Mouse (Mus musculus) adrenal gland, postnatal 25 days (tissue): ENCODE results near the gene Caln1. TPM values are rescaled to one million over a fixed set of nuclear protein-coding genes. Genes with fewer than 3 reads are reported as not detected.

Experiments used
- DNase-seq: peaks from one replicate; pipeline ENCODE4 v3.0.0; 2021; ENCODE audit warnings: mixed read lengths
- long read RNA-seq: library from polyadenylated mRNA; stranded (forward); transcript quantifications from one replicate; pipeline ENCODE4 v2.0.0, GENCODE M21; 2021
- total RNA-seq: library from RNA; stranded (reverse); gene quantifications from 2 replicates; pipeline ENCODE4 v1.2.3, GENCODE M21; 2021

The Caln1 gene
- total RNA-seq = 49.2 and 56.7 TPM in 2 replicates
- long read RNA-seq, full-length matches to known transcripts = 29 of 47 reads
- long read RNA-seq, partial matches to known transcripts = 3 of 47 reads
- long read RNA-seq, other reads (novel, unspliced or antisense) = 15 of 47 reads

DNA sequence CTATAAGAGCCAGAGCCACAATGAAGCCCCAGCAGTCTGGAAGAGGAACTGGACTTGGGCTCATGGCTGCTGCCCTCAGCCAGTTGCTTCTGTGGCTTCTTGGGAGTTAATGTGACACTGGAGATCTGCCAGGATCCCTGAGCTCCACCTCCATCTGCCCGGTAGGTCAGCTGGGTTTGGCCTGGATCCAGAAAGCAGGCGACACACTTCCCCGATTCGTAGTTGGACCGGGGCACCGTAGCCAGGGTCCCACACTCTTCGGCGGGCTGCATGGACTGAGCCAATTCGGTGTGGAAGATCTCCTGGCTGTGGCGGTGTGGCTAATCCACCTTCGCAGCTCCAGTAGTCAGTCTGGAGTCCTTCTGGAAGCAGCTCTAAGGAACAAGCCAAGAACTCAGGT is at the start of gene Caln1:
TSS of gene Caln1 (plus strand) at position 219 of the 400 bp plus-strand sequence.
- DNase-seq = peak; percentile 72

DNA sequence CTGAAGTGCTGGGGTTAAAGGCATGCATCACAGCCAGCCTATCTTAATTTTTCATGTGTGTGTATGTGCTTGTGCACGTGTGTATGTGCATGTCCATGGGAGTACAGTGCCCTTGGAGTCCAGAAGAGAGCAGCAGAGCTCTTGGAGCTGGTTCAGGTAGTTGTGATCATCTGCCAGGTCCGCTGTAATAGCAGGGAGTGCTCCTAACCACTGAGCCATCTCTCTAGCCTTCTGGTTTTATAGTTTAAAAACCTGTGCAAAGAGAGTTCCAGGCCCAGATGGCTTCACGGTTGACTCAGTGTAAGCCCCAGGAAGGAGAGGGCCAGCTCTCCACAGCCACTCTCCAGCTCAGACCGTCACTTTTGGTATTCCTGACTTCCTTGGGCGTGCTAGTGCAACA is 49.5 kb upstream of the Caln1 start:
- DNase-seq = no peak

DNA sequence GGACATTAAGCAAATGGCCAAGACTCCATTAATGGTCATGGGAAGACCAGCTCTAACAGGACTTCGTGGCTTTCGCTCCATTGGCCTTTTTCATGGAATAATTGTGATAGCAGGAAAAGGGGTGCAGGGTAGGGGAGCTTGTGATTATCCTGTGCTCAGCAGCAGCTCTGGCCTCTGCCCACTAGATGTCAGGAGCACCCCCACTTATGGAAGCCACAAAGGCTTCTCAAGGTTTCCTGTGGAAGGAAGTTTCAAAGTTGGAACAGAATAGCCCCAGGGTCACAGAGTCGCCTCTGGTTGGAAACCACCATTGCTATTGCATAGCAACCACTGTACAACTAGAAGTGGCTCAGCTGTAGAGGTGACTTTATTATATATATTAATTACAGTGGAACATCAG is 48.8 kb upstream of the Caln1 start:
- DNase-seq = peak; percentile 29

DNA sequence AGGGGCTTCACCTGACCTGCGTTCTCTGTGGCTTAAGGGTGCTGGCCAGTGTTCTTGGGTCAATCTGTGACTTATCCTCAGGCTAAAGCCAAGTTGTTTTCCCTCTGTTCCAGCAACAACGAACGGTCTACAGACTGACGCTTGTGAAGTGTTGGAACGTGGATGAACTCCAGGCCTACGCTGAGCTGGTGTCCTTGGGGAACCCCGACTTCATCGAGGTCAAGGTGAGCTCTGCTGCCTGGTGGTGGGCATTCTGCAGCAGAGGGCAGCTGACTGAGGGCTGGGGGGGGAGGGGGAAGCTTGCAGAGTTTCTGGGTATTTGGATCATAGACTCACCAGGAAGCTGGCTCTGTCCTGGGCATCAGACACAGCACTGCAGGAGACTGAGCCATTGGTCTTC is 43.8 kb upstream of the Caln1 start:
- DNase-seq = peak; percentile 20

DNA sequence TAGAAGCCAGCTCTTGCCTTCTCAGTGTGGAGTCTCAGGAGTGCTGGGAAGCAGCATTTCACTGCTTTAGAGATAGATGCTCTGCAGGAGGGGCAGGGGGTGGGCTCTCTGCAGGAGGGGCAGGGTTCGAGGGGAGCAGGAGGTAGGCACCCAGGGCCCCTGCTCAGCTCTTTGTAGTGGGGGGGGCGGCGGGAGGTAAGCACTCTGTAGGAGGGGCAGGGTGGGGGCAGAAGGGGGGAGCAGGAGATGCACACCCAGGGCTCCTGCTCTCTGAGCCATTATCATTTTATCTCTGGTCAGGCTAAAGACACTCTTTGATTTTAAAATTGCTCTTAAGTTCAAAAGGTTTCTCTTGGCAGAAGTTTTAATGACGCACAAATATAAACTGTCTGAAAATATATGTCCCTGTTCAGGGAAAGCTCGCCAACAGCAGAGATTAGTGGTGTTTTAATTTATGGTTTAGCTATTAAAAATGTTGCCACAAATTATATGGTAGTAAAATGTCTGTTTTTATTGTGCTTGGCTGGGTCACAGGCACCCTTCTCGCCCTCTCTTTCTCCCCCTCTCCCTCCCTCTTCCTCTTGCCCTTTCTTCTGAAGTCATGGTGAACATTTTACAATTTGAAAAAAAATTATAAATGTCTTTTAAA is 41.5 kb upstream of the Caln1 start:
- no peak for DNase-seq

DNA sequence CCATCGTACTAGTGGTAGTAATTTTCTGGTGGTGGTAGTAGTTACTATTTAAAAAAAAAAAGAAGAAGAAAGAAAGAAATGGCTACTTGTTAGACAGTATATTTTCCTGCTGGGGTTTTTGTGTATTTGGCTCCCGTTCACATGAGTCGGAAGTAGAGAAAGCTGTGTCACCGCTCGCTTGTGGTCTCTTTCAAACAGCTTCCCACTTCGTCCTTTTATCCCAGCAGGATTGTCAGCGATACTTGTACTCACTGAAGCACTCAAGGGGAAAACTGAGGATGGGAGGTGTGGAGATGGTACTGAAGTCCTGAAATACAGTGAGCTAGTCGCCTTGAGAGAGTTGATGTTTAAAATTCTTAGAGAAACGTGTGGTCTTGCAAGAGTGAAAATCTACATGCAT is 40.9 kb upstream of the Caln1 start:
- DNase-seq = no peak

DNA sequence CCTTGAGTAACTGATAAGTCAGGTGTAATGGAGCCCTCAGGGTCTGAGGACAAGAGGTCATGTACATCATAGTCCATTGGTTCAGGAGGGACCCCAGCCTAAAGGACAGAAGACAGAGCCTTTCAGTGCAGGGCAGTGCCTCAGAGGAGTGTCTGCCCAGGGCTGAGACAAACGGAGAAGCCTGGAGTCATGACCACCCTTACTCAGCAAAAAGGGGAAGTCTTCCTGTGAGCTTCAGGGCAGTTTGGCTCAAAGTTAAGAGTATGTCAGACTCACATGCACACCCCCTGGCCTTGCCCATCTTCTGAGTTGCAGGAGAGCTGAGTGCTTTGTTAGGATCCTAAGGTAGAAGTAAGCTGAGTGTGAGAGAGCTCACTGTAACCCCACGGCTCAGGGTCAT is 39.4 kb upstream of the Caln1 start:
- no peak for DNase-seq

DNA sequence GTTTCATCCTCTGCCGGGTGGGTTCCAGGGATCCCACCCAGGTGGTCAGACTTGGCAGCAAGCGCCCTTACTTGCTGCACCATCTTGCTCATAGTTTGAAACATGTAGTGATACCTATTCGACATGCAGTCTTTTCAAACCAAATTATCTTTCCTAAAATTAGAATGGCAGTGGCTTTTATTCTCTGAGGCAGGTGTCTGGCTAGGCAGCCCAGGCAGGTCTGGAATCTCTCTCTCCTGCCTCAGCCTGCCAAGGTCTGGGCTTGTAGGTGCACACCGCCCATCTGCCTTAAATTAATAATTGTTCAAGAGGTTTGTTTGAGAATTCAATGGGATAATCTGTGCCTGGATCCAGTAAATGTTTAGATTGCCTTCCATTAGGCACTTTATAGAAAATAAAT is 38.5 kb upstream of the Caln1 start:
- DNase-seq = no peak

DNA sequence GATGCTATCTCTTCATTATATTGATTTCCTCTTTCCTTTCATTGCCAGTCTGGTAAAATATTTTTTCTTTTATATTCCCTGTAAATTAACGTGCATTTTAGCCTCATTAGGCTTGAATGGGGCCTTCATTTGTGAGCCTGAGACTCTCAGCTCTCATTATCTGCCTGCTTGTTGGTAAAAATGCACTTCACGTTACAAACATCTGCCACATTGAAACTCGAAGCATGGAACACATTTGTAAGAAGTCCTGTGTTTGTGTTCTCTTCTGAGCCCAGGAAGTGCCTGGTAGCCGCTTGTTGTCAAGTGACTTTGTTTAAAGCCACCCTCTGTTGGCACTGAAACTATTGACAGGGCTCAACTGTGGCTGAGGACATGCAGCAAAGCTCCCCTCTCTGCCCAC is 38.0 kb upstream of the Caln1 start:
- no peak for DNase-seq

DNA sequence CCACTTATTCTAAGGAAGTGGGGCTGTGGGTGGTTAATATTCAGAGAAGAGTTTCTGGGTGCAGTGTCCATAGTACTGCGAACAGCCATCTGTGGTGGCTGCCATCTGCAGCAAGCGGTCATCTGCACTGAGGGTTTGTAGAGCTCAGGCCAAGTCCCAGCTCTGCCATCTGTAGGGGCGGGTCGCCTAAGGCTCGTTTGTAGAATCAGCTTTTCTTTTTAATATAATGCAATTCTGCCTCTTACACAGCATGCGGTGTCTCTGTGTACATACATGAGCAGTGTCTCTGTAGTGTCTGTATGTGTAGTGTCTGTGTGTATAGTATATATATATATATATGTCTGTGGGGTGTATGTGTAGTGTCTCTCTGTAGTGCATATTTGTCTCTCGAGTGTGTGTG is 35.7 kb upstream of the Caln1 start:
- no peak for DNase-seq

DNA sequence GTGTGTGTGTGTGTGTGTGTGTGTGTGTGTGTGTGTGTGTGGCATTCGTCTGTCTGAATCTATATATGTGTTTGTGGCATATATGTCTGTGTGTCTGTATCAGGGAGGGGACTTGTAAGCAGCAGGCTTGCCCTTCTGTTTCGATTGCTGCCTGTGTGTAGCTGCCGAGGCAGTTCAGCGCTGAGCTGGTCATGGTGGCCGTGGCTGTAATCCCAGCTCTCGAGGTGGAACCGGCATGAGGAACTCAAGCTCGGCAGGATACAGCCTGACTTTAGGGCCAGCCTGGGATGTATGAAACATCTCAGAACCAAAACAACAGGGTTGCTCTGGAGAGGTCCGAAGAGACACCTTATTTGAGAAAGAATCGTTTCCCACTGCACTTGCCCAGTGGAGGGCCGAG is 35.3 kb upstream of the Caln1 start:
- no peak for DNase-seq

DNA sequence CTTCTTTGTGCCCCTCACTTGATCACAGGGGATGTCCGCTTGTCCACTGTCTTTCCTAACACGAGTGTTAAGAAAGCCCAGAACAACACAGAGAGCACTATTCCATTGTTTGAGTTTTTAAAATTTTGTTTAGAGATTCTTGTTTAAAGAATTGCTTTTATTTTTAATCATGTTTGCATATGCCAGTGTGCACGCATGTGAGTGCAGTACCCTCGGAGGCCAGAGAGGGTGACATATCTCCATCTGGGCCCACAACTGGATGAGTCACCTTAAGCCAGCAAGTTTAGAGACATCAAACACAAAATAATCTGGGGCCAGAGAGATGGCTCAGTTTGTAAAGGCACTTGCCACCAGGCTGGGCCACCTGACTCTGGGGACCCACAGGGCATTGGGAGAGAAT is 33.8 kb upstream of the Caln1 start:
- no peak for DNase-seq

DNA sequence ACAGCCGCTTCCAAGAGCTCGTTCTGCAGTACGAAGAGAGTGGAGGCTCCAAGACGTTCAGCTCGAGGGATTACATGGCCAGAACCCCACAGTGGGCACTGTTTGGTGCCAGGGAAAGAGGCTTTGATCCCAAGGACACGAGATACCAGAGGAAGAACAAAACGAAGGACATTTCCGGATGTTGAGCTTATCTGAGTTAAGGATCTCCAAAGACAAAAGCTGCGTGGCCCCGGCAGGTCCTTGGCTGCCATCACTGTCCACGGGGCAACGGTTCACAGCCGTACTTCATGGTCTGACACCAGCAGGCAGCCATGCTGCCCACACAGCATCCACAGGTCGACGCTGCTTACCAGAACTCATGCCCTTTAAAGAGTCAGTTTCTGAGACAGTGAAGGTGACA is 28.6 kb upstream of the Caln1 start:
- peak; percentile 24 for DNase-seq

DNA sequence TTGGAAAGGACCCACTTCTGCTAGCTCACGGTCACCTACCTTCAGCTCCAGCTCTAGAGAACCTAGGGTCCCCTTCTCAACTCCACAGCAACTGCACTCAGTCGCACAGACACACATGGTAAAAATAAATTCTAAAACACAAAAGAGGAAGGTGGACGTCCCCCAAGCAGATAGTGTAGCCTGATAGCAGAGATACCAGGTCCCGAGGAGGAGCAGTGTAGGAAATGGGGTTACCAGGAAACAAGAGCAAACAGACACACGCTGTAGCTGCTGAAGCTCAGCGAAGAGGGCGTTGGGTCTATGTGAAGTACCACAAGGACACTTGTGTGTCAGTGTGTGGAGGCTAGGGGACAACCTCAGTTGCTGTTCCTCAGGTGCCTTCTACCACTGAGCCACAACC is 24.3 kb upstream of the Caln1 start:
- DNase-seq = no peak

DNA sequence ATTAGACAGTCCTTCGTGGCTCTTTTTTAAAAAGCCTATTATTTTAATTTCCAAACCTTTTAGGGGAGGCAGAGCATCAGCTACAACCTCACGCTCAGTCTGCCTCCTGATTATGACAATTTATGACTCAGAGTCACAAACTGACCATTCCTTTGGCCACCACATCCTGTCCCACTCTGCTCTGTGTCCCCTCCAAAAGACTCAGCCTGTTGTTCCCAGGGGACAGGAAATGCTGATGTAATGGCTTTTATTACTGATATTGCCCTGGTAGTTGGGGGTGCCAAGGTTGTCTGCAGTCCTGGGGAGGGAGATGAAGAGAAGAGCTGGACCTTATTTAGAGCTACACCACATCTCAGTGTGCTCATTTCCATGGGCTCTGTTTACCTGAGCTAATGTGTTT is 23.4 kb upstream of the Caln1 start:
- DNase-seq = no peak

DNA sequence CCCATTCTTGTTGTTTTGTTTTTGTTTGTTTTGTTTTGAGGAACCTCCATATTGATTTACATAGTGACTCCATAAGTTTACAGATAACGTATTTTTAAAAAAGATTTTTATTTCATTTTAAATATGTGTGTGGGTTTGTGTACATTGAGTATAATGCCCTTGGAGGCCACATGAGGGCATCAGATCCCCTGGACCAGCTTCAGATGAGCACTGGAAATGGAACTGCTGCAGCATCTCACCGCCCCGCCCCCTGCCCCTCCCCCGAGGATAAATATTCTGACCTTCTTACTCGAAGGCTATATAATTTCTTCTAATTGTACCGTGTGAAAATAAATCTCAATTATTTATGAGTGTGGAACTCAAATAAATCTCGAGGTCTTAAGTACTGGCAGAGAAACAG is 14.0 kb upstream of the Caln1 start:
- DNase-seq = no peak

DNA sequence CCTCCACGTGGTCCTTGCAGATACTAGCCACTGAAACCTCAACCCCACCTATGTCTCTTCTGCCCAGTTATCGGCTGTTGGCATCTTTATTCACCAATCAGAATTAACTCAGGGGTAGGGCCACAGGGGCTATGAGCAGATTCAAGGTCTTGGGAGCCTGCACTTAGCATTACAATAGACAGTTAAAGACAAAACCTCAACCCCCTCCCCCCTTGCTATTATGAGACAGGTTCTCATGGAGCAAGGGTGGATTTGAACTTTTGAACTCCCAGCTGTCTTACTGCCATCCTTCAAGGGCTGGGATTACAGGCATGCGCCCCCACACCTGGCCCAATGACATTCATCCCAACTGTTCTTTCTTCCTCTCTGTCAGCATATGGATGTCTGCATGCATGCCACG is 6.1 kb upstream of the Caln1 start:
- no peak for DNase-seq

DNA sequence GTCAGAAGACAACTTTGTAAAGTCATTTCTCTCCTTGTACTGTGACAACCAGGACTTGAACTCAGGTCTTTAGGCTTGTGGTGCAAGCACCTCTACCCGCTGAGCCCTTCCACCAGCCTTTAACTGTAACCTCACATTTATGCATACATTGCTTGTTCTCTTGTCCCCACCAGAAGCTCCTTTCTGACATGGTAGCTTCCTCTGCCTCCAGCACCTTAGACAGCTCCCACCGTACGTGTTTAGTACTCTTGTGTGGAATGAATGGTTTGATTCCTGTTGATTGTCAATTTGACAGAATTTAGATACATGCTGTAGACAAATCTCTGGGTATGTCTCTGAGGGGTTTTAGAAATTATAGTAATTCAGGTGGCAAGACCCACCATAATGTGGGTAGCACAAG is 5.5 kb upstream of the Caln1 start:
- peak; percentile 26 for DNase-seq

DNA sequence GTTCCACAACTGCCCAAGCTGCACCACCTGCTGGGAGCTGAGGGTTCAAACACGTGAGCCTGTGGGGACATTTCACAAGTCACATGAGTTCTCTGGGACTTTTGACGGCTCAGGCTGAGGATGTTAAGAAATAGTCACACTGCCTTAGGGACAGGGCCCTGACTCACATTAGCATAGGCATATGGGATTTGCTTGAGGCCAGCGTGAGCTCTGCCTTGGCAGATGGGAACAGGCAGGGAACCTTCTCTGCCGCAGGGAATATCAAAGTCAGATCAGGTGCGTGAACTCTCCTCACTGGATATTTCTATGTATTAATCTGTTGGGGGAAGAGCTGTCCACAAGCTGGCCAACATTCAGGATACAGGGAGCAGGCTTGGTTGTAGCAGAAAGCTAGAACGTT is 1.0 kb upstream of the Caln1 start:
- no peak for DNase-seq

DNA sequence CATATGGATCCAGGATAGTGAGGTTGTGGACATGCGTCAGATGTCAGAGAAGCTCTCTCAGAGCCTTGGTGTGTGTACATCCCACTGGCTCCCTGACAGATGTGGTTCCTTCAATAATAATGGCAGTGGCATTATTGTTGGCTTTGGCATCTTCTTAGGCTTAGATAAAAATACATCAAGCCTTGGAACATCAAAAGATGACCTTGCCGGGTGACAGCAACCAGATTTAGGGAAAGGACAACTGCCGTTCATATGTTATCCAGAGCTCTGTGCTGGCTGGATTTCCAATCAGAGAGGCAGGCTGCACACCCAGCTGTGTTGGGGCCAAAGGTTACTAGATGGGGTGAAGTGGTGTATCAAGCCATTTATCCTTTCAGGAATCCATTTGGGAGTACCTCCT is 6.2 kb downstream of the Caln1 start:
- no peak for DNase-seq

DNA sequence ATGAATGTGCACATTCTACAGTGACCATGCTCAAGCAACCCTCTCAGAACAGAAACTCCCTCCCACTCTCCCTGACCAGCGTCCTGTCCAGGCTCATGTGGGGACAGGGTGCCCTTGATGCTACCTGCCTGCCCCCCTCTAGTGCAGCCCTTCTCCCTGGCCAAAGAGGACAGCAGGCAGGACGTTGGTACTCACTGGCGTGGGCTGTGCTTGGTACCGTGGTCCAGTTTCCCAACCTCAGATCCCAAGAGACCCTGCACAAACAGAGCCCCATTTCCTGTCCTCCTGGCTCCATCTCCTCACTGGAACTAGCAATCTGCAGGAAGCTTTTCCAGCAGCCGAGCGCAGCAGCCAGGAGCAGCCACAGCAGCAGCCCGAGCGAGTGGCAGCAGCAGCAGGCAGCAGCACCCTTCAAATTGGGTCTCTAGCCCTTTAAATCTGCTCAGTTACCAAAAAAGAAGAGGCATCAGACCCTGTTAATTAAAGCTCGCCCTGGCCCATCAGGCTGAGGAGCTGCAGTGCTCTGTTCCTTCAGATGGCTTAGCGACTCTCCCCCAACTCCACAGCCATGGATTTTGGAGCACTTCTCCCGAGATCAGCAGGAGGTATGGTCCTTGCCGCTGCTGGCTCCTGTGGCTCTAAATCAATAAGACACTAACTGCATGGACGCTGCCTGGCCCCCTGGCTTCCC is 15.1 kb downstream of the Caln1 start, which contains the start of gene A330070K13Rik:
TSS of gene A330070K13Rik (minus strand) at position 410 of the 691 bp plus-strand sequence.
- no peak for DNase-seq

DNA sequence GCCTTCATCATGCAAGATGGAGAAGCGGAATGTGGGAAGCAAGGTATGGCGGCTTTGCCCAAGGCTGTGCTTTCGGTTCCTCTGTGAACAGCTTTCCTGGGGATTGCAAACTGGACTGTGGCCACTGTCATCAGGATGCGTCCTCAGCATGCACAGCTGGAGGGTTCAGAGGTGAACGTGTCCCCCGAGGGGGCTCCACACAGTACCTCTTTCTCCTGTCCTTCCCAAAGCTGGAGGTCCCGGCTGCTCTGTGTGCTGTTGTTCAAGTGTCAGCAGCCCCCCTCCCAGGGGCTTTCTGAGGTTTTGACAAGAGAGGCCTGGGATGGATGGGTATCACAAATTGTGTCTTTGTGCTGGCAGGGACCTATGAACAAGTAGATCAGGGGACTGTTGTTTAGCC is 17.2 kb downstream of the Caln1 start:
- DNase-seq = no peak

DNA sequence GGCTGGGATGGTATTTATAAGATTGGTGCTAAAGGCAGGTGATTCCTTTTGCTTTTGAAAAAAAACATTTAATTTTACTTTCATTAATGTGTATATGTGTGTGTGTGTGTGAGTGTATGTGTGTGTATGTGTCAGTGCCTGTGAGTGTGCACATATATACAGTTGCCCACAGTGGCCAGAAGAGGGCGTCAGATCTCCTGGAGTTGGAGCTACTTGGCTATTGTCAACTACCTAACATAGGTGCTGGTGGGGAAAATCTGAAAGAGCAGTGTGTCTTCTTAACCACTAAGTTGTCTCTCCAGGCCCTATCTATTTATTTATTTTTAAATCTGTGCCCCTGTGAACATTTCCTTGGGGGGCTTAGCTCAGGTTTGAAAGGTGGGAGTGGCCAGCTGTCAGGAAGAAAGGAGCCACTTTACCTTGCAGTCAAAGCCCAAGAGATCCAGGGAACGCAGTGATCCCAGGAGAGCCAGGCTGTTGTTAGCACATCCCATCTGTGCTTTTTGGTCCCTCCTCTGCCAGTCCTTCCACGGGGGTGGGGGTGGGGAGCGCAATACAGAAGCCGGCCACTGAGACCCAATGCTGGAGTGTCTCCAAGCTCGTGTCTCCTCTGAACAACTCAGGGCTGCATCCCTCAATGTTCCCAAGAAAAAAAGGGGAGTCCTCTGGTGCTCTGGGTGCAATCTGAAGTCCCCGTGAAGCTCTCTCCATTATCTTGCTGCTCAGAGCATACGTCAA is 24.5 kb downstream of the Caln1 start:
- no peak for DNase-seq
